Mouse (Mus musculus): Measurements from ENCODE around the gene Ppfibp1. TPM values are rescaled to one million over a fixed set of nuclear protein-coding genes. Genes with fewer than 3 reads are reported as not detected.

Ppfibp1 gene
- total and polyA plus RNA-seq, 3 experiments = 1.1 to 8.6 (median 3.3) TPM

DNA sequence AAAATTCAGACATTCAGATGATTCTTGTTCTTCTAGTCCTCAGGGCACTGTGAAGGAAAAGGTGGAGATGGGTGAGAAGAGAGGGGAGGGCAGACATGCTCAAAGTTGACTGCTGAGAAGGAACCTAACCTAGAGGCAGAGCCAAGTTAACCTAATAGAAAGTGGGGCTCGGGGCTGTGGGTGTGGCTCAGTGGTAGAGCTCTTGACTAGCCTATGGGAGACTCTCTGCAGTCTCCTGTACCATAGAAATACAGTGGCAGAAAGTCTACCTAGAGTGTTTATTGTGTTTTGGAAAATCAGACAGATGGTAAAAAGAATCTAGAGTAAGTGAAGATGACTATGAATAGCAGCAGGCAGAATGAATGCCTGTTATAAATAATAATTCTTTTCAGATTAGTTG is 67.2 kb downstream of the Ppfibp1 start:
- no peaks in the 10 kb centered on the region for H3K9me3 ChIP-seq (replicated peaks)
- peaks cover 3% of the 10 kb centered on the region for H3K27me3 ChIP-seq (ENCODE audit: insufficient read depth, low read length)
- TF ChIP-seq TAL1 (conservative IDR thresholded peaks at IDR 0.05; ENCODE audit: low read depth, low read length) (no peak), GATA1 (IDR thresholded peaks at IDR 0.05; ENCODE audit: borderline replicate concordance, low read length) (no peak), CTCF (IDR thresholded peaks at IDR 0.05; ENCODE audit: low read depth, low read length) (no peak), GATA2 (IDR thresholded peaks at IDR 0.05; ENCODE audit: borderline replicate concordance, low read depth, low read length) (no peak), POLR2AphosphoS5 (IDR thresholded peaks at IDR 0.05; ENCODE audit: insufficient replicate concordance, low read depth, low read length) (no peak)
- H3K4me1 ChIP-seq (ENCODE audit: insufficient read depth, low read depth, low read length) = no peaks in the 10 kb centered on the region
- DNase-seq (ENCODE audit: low spot score) = no peak
- H3K36me3 ChIP-seq (replicated peaks) = no peaks in the 10 kb centered on the region
- H3K4me3 ChIP-seq (ENCODE audit: low read depth, low read length) = no peak overlapping the region
- no peak for ATAC-seq (ENCODE audit: extremely low read depth, insufficient number of reproducible peaks, low FRiP score, poor library complexity, severe bottlenecking)

DNA sequence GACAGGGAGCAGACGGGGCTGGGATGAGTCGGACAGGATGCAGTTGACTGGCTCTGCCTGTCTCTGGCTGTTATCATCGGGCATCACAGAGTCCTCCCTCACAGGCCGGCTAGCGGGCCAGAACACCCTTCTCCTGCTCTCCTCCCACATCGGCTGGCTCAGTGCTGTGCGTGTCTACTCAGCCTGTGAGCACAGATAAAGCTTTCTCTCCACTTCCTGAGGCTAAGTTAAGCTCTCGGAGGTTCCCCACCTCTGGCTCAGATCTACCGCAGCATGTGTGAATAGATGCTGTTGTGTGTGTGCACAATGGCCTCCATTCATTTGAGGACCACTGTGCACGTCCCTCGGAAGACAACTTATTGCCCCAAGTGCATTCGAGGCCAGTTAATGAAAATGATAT is 67.6 kb downstream of the Ppfibp1 start:
- no peak overlapping the region for H3K4me3 ChIP-seq (ENCODE audit: low read depth, low read length)
- no peaks in the 10 kb centered on the region for H3K36me3 ChIP-seq (replicated peaks)
- ATAC-seq (ENCODE audit: extremely low read depth, insufficient number of reproducible peaks, low FRiP score, poor library complexity, severe bottlenecking) (no peak), DNase-seq (ENCODE audit: low spot score) (no peak)
- no peak for TF ChIP-seq GATA1 (IDR thresholded peaks at IDR 0.05; ENCODE audit: borderline replicate concordance, low read length)
- TF ChIP-seq TAL1 (conservative IDR thresholded peaks at IDR 0.05; ENCODE audit: low read depth, low read length) = no peak
- no peak for TF ChIP-seq POLR2AphosphoS5 (IDR thresholded peaks at IDR 0.05; ENCODE audit: insufficient replicate concordance, low read depth, low read length)
- TF ChIP-seq CTCF (IDR thresholded peaks at IDR 0.05; ENCODE audit: low read depth, low read length) = no peak
- no peak for TF ChIP-seq GATA2 (IDR thresholded peaks at IDR 0.05; ENCODE audit: borderline replicate concordance, low read depth, low read length)
- peaks cover 3% of the 10 kb centered on the region for H3K27me3 ChIP-seq (ENCODE audit: insufficient read depth, low read length)
- H3K9me3 ChIP-seq (replicated peaks) = no peaks in the 10 kb centered on the region
- no peaks in the 10 kb centered on the region for H3K4me1 ChIP-seq (ENCODE audit: insufficient read depth, low read depth, low read length)

DNA sequence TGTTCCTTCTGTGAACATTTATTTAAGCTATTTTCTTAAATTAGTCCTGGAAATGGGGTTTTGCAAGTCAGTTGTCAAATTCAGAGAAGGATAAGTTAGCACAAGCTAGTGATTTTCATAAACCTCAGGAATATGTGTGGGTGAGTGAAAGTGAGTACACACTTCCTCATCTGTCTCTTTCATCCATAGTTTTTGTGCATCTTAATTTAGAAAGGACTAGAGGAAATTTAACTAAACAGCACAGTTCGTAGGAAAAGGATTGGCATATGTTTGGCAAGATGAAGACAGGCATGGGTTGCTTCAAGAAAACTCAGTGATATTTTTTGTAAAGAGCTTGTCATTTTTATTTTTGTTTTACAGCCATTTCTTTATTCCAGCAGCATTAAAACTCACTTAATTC is 68.7 kb downstream of the Ppfibp1 start:
- no peak overlapping the region for H3K4me3 ChIP-seq (ENCODE audit: low read depth, low read length)
- H3K36me3 ChIP-seq (replicated peaks) = no peaks in the 10 kb centered on the region
- ATAC-seq (ENCODE audit: extremely low read depth, insufficient number of reproducible peaks, low FRiP score, poor library complexity, severe bottlenecking) (no peak), DNase-seq (ENCODE audit: low spot score) (no peak)
- no peaks in the 10 kb centered on the region for H3K4me1 ChIP-seq (ENCODE audit: insufficient read depth, low read depth, low read length)
- no peaks in the 10 kb centered on the region for H3K9me3 ChIP-seq (replicated peaks)
- no peak for TF ChIP-seq TAL1 (conservative IDR thresholded peaks at IDR 0.05; ENCODE audit: low read depth, low read length)
- no peak for TF ChIP-seq GATA1 (IDR thresholded peaks at IDR 0.05; ENCODE audit: borderline replicate concordance, low read length)
- no peak for TF ChIP-seq GATA2 (IDR thresholded peaks at IDR 0.05; ENCODE audit: borderline replicate concordance, low read depth, low read length)
- TF ChIP-seq CTCF (IDR thresholded peaks at IDR 0.05; ENCODE audit: low read depth, low read length) = no peak
- no peak for TF ChIP-seq POLR2AphosphoS5 (IDR thresholded peaks at IDR 0.05; ENCODE audit: insufficient replicate concordance, low read depth, low read length)
- peaks cover 3% of the 10 kb centered on the region for H3K27me3 ChIP-seq (ENCODE audit: insufficient read depth, low read length)

DNA sequence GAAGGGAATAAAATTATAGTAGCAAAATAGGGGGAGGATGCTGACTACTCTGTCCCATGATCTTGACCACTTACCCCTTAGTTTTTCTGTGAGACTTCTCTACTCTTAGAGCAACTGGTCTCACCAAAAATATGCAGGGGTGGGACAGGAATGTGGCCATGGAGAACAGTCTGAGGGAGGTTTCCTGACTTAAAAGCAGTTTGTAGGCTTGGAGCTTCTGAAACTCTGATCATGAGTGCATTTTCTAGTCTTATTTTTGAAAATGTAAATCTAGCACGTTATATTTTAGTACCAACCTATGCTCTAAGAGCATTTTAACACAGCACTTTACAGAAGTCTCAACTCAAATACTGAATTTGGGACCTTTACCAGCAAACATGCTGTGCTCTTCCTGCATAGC is 70.4 kb downstream of the Ppfibp1 start:
- Histone ChIP-seq H3K27me3 (ENCODE audit: insufficient read depth, low read length) (peaks cover 3% of the 10 kb centered on the region), H3K4me3 (ENCODE audit: low read depth, low read length) (no peak overlapping the region), H3K4me1 (ENCODE audit: insufficient read depth, low read depth, low read length) (no peaks in the 10 kb centered on the region), H3K36me3 (replicated peaks) (no peaks in the 10 kb centered on the region), H3K9me3 (replicated peaks) (no peaks in the 10 kb centered on the region)
- ATAC-seq (ENCODE audit: extremely low read depth, insufficient number of reproducible peaks, low FRiP score, poor library complexity, severe bottlenecking) (no peak), DNase-seq (ENCODE audit: low spot score) (no peak)
- no peak for TF ChIP-seq POLR2AphosphoS5 (IDR thresholded peaks at IDR 0.05; ENCODE audit: insufficient replicate concordance, low read depth, low read length)
- no peak for TF ChIP-seq GATA1 (IDR thresholded peaks at IDR 0.05; ENCODE audit: borderline replicate concordance, low read length)
- no peak for TF ChIP-seq CTCF (IDR thresholded peaks at IDR 0.05; ENCODE audit: low read depth, low read length)
- no peak for TF ChIP-seq TAL1 (conservative IDR thresholded peaks at IDR 0.05; ENCODE audit: low read depth, low read length)
- TF ChIP-seq GATA2 (IDR thresholded peaks at IDR 0.05; ENCODE audit: borderline replicate concordance, low read depth, low read length) = no peak

DNA sequence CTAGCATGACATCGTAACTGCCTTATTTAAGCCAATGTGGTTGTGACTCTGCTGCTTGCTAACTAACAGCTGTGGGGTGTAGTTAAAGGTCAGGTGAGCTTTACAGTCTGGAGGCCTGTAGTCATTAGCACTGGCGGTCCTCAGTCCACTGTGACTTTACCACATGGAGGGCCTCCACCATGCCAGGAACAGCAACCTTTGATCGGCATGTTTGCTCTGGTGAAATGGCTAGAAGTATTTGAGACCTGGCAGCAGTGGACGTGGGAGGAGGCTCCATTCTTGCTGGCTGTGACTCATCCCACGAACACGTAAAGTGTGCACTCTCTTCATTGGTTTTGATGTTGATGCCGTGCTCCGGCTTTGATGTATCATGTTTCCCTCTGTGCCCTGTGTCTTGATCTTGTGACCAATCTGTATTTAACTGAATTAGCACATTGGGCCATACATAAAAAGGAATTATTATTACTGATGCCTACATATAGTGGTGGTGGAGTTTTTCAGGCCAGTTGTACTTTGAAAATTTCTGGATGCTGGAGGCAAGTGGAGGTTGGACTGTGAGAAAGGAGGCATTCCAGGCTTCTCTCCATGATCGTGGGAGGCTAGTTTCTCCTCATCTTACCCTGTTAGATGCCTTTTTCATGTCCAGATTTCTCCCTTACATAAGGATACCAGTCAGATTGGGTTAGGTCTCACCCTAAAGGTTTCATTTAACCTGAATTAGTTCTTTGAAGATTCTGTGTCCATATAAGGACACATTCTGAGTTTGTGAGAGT is 71.8 kb downstream of the Ppfibp1 start:
- H3K9me3 ChIP-seq (replicated peaks) = no peaks in the 10 kb centered on the region
- H3K36me3 ChIP-seq (replicated peaks) = no peaks in the 10 kb centered on the region
- TF ChIP-seq TAL1 (conservative IDR thresholded peaks at IDR 0.05; ENCODE audit: low read depth, low read length) (no peak), GATA1 (IDR thresholded peaks at IDR 0.05; ENCODE audit: borderline replicate concordance, low read length) (no peak), POLR2AphosphoS5 (IDR thresholded peaks at IDR 0.05; ENCODE audit: insufficient replicate concordance, low read depth, low read length) (no peak)
- no peak for DNase-seq (ENCODE audit: low spot score)
- H3K4me1 ChIP-seq (ENCODE audit: insufficient read depth, low read depth, low read length) = no peaks in the 10 kb centered on the region
- no peak overlapping the region for H3K4me3 ChIP-seq (ENCODE audit: low read depth, low read length)
- H3K27me3 ChIP-seq (ENCODE audit: insufficient read depth, low read length) = peaks cover 3% of the 10 kb centered on the region
- ATAC-seq (ENCODE audit: extremely low read depth, insufficient number of reproducible peaks, low FRiP score, poor library complexity, severe bottlenecking) = no peak

DNA sequence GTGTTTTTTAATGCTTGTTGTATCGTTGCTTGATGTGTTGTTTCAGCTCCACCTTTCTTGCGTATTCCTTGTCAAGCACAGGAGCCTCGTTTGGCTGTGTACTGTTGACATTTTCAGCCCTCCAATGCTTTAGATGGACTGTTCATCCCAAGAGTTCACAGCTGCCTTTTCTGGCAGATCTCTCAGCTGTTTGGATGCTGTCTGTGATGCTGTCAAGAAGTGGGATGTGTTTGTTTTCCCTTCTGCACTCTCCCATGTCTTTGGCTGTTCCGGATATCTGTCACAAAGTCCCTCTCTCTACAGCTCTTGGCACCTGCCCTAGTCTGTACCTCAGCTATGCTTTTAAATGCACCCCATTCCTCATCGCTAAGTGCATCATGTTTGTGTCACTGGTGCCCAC is 72.7 kb downstream of the Ppfibp1 start:
- ATAC-seq (ENCODE audit: extremely low read depth, insufficient number of reproducible peaks, low FRiP score, poor library complexity, severe bottlenecking) (no peak), DNase-seq (ENCODE audit: low spot score) (no peak)
- no peak overlapping the region for H3K4me3 ChIP-seq (ENCODE audit: low read depth, low read length)
- no peaks in the 10 kb centered on the region for H3K36me3 ChIP-seq (replicated peaks)
- H3K4me1 ChIP-seq (ENCODE audit: insufficient read depth, low read depth, low read length) = no peaks in the 10 kb centered on the region
- H3K27me3 ChIP-seq (ENCODE audit: insufficient read depth, low read length) = peaks cover under 1% of the 10 kb centered on the region
- H3K9me3 ChIP-seq (replicated peaks) = no peaks in the 10 kb centered on the region
- TF ChIP-seq GATA2 (IDR thresholded peaks at IDR 0.05; ENCODE audit: borderline replicate concordance, low read depth, low read length) = no peak

Measured in G1E (cell line).